Mouse (Mus musculus): ENCODE measurements around the gene Pnldc1.

DNA sequence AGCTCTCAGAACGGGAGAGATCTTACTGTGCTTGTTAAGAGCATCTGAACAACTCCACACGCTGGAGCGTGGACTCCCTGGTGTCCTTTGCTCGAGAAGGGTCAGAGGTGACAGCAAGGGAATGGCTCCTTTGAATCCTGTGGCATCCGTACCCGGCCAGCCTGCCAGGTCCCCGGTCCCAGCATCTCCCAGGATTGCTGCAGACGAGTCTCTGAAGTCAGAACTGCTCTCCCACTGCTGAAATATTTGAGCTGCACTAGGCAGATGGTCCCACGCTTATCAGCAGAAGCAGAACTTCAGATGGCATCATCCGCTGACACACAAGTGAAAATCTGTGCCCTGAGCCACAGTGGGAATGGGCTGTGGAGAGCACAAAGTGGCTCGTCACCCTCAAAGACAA is 58.3 kb downstream of the Pnldc1 start:
- TF ChIP-seq CTCF (IDR thresholded peaks at IDR 0.05; ENCODE audit: extremely low read depth, insufficient read depth, low read length), result no peak
- peak; percentile 62 for TF ChIP-seq POLR2A (IDR thresholded peaks at IDR 0.05; ENCODE audit: extremely low read depth, insufficient read depth, low read length)

Data from cortical plate, adult 2 months (tissue).